Mouse (Mus musculus): ENCODE results near the gene Zfyve21.

Gene Zfyve21

GRCm38 (mm10) chr12:111846815-111847214 lies 32.8 kb downstream of the Zfyve21 start:
- DNase-seq, result no peak

- DNase-seq, result no peak
Observed at GRCm38 (mm10) chr12:111848300-111848798, 34.4 kb downstream of the Zfyve21 start.

DNA sequence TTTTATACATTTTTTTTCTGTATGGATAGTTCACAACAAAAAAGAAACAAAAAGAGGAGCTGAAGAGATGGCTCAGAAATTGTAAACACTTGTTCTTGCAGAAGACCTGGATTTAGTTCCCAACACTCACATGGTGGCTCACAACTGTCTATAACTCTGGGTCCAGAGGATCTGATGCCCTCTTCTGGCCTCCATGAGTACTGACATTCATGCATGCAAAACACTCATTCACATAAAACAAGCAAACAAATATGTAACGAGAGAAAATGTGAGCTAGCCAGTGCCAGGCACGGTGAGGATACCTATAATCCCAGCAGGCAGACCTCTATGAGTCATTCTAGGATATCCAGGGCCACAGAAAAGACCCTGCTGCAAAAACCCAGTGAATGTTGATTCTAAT lies 37.3 kb downstream of the Zfyve21 start:
- no peak for DNase-seq

- DNase-seq, result no peak
Observed at GRCm38 (mm10) chr12:111851745-111852144, 37.8 kb downstream of the Zfyve21 start.

DNA sequence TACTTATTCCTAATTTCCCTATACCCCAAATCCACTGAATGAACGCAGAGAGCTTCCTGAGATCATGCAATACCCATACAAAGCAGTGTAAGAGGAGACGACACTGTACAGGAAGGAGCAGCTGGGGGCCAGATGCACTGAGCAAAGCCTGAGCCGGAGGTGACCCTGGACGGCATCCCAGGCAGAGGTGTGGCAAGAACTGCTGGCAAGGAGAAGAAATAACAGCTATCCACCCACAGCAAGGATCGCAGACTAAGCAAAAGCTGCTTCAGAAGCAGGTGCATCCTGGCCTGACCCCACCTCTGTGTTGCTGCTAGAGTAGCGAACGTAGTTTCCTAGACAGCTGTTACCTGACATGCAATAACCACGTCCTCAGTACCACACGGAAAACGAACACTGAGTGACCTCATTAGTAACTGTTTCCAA lies 39.1 kb downstream of the Zfyve21 start:
- no peak for DNase-seq

DNA sequence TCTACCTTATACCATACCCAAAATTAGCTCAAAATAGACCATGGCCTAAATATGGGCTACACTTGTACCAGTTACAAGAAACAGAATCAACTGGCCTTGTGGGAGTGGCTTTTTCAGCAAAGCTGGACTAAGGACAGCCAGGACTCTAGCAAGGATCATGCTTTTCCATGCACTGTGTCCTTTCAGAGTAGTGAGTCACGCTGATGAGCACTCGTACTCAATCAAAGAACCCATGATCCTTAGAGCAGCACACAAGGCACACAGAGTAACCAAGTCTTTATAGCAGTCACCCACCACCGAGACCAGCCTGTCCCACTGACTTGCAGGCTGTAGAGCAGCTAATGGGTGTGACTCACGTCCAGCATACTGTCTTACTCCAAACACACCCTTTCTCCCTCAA lies 39.6 kb downstream of the Zfyve21 start:
- DNase-seq, result no peak

GRCm38 (mm10) chr12:111855448-111855847 lies 41.5 kb downstream of the Zfyve21 start:
- no peak for DNase-seq

GRCm38 (mm10) chr12:111864206-111864824 lies 50.3 kb downstream of the Zfyve21 start:
- DNase-seq, result no peak

- no peak for DNase-seq
Observed at GRCm38 (mm10) chr12:111869806-111870205, 55.8 kb downstream of the Zfyve21 start.

- no peak for DNase-seq
Observed at GRCm38 (mm10) chr12:111870811-111871210, 56.8 kb downstream of the Zfyve21 start.

GRCm38 (mm10) chr12:111872079-111872478 lies 58.1 kb downstream of the Zfyve21 start:
- no peak for DNase-seq

- DNase-seq, result no peak
Observed at GRCm38 (mm10) chr12:111874601-111875140, 60.7 kb downstream of the Zfyve21 start.

- no peak for DNase-seq
Observed at GRCm38 (mm10) chr12:111875499-111875898, 61.5 kb downstream of the Zfyve21 start.

GRCm38 (mm10) chr12:111878213-111878612 lies 64.2 kb downstream of the Zfyve21 start:
- DNase-seq, result peak; percentile 94

Measured in right cerebral cortex, postnatal 4 days (tissue).